In the genomic region with DNA sequence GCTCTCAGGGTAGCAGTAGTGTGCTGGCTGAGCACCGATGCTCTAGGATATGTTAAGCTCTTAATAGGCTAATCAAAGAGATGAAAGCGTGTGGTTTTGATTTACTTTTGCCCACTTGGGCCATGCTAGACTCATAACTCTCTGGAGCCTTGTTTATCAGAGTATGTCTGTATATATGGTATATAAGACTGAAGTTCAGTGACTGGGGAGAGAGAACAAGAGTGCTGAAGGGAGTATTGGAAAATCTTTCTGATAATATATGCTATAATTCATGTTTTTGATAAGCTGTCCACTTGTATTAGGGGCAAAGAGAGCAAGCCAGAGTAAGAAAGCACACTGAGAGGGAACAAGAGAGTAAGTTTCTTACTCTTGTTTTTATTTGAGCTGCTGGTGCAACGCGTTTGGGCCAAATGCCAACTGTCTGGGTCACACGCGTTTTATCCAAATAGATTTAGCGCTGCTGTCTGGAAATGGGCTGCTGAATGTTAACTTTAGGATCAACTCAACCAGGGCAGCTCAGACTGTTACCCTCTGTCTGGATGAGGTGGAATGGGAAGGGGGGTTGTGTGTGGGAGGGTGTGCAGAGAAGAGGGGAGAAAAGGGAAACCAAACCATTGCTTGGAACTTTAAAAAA, we compare ENCODE assay signal across 8 mouse cellular contexts. TPM values are rescaled to one million over a fixed set of nuclear protein-coding genes. Genes with fewer than 3 reads are reported as not detected.
A peak's percentile ranks its signal among the peaks of the same experiment; 100 is the strongest.
DNase-seq lines count a peak whose midpoint lies in the region; ATAC-seq lines count a peak whose summit lies in the region.

No protein-coding gene starts in this region.

- peak; percentile 60 for ATAC-seq in intestine, embryonic 16.5 days
- peak; percentile 53 for ATAC-seq in midbrain, embryonic 14.5 days (ENCODE audit: low FRiP score, low TSS enrichment)

- H3K9ac ChIP-seq in intestine, embryonic 16.5 days (ENCODE audit: low read depth, low read length), result peak overlapping the region; percentile 44; the same call in 1 of the 2 replicates
- peak overlapping the region; percentile 1; the same call in 1 of the 2 replicates for H3K9ac ChIP-seq in midbrain, embryonic 14.5 days (replicated peaks; ENCODE audit: low read length)

- no peaks in the 10 kb centered on the region for H3K9me3 ChIP-seq in intestine, embryonic 16.5 days (ENCODE audit: control insufficient read depth, low read length)
- no peaks in the 10 kb centered on the region for H3K9me3 ChIP-seq in midbrain, embryonic 14.5 days (ENCODE audit: control insufficient read depth, low read length)

- H3K27ac ChIP-seq in intestine, embryonic 16.5 days (ENCODE audit: low read length), result peak overlapping the region; percentile 74
- peak overlapping the region; percentile 37 for H3K27ac ChIP-seq in midbrain, embryonic 14.5 days (replicated peaks; ENCODE audit: low read depth, low read length)

- peak overlapping the region; percentile 64 for H3K4me2 ChIP-seq in intestine, embryonic 16.5 days (ENCODE audit: low read depth, low read length)
- peak overlapping the region; percentile 62 for H3K4me2 ChIP-seq in midbrain, embryonic 14.5 days (ENCODE audit: low read length)

- H3K27me3 ChIP-seq in intestine, embryonic 16.5 days (replicated peaks; ENCODE audit: control insufficient read depth, insufficient read depth, low read length), result no peaks in the 10 kb centered on the region
- no peaks in the 10 kb centered on the region for H3K27me3 ChIP-seq in midbrain, embryonic 14.5 days (ENCODE audit: control insufficient read depth, insufficient read depth, low read length)

- DNase-seq in 3T3-L1 (ENCODE audit: low read depth, low spot score) (peak; percentile 82), liver (peak; percentile 48)
- peak; percentile 81 for DNase-seq in adrenal gland, adult 2 months
- peak; percentile 54 for DNase-seq in embryo, embryonic 11.5 days (ENCODE audit: low read depth, low spot score)
- DNase-seq in heart, adult 11 months, result peak; percentile 94
- peak; percentile 82 for DNase-seq in midbrain, embryonic 14.5 days
- peak; percentile 23 for DNase-seq in thymus, postnatal 0 days (ENCODE audit: low spot score)

- WGBS in intestine, embryonic 16.5 days, result 1% methylated on average over 7 of the region's 7 CpGs
- under 1% methylated on average over 7 of the region's 7 CpGs for WGBS in midbrain, embryonic 14.5 days

- no peaks in the 10 kb centered on the region for H3K36me3 ChIP-seq in intestine, embryonic 16.5 days (ENCODE audit: control insufficient read depth, insufficient read depth, low read length)
- H3K36me3 ChIP-seq in midbrain, embryonic 14.5 days (ENCODE audit: control insufficient read depth, insufficient read depth, low read length), result no peaks in the 10 kb centered on the region

- 0 out of 2 replicates have a peak, but pooled peaks cover 2% of the 10 kb centered on the region for H3K4me1 ChIP-seq in intestine, embryonic 16.5 days (ENCODE audit: control insufficient read depth, insufficient read depth, low read length)
- peaks cover 10% of the 10 kb centered on the region for H3K4me1 ChIP-seq in midbrain, embryonic 14.5 days (ENCODE audit: control insufficient read depth, insufficient read depth, low read length)

- peak overlapping the region; percentile 48 for H3K4me3 ChIP-seq in intestine, embryonic 16.5 days (ENCODE audit: low read length)
- H3K4me3 ChIP-seq in midbrain, embryonic 14.5 days (replicated peaks; ENCODE audit: low read depth, low read length), result peak overlapping the region; percentile 38

RNA-seq across cellular contexts. Expression of a gene that starts 0.7 kb away (rescaled TPM):
- total RNA-seq in adrenal gland, adult 2 months (2021), result 1 to 10 TPM; 1.7 to 4.0 TPM
- 1.00 and 1.1 TPM in 2 replicates for polyA plus RNA-seq in adrenal gland, adult 2 months (2012; rRNA removed)
- polyA plus RNA-seq in intestine, embryonic 16.5 days (2015; fragmentation: Nextera tagmentation; extraction: Ambion mirVana), result 1.2 and 1.4 TPM in 2 replicates
- polyA plus RNA-seq in midbrain, embryonic 14.5 days (2014; fragmentation: Nextera tagmentation; extraction: Ambion mirVana), result 1.8 and 2.2 TPM in 2 replicates
- 1.8 and 2.1 TPM in 2 replicates for polyA plus RNA-seq in thymus, postnatal 0 days (2015; fragmentation: Nextera tagmentation; extraction: Ambion mirVana)

RNA-seq across cellular contexts. Expression of a gene that starts 59.7 kb away (rescaled TPM):
- 10 to 100 TPM; 12.7 to 14.2 TPM for total RNA-seq in adrenal gland, adult 2 months (2021)
- polyA plus RNA-seq in adrenal gland, adult 2 months (2012; rRNA removed), result 0.24 and 0.44 TPM in 2 replicates
- 11.4 and 11.7 TPM in 2 replicates for polyA plus RNA-seq in intestine, embryonic 16.5 days (2015; fragmentation: Nextera tagmentation; extraction: Ambion mirVana)
- 7.9 and 8.1 TPM in 2 replicates for polyA plus RNA-seq in midbrain, embryonic 14.5 days (2014; fragmentation: Nextera tagmentation; extraction: Ambion mirVana)
- polyA plus RNA-seq in thymus, postnatal 0 days (2015; fragmentation: Nextera tagmentation; extraction: Ambion mirVana), result 16.7 and 17.1 TPM in 2 replicates

RNA-seq across cellular contexts. Expression of a gene that starts 59.9 kb away (rescaled TPM):
- total RNA-seq in adrenal gland, adult 2 months (2021), result 1 to 10 TPM; 1.5 to 1.9 TPM
- polyA plus RNA-seq in adrenal gland, adult 2 months (2012; rRNA removed), result 0.12 and 0.21 TPM in 2 replicates
- polyA plus RNA-seq in intestine, embryonic 16.5 days (2015; fragmentation: Nextera tagmentation; extraction: Ambion mirVana), result 33.3 and 38.5 TPM in 2 replicates
- polyA plus RNA-seq in midbrain, embryonic 14.5 days (2014; fragmentation: Nextera tagmentation; extraction: Ambion mirVana), result 12.0 and 12.9 TPM in 2 replicates
- polyA plus RNA-seq in thymus, postnatal 0 days (2015; fragmentation: Nextera tagmentation; extraction: Ambion mirVana), result 68.6 and 72.9 TPM in 2 replicates

Comparison
In these comparisons a context has a peak if more than half of its experiments do, and no peak if none do; other contexts are left out.
1. Peak in every context shown above with its lines: DNase-seq, ATAC-seq, H3K4me3 ChIP-seq and H3K27ac ChIP-seq.
2. DNase-seq: peak in every context shown above with its lines; median percentile 94 in heart, adult 11 months; 82 in 3T3-L1; 82 in midbrain, embryonic 14.5 days; 81 in adrenal gland, adult 2 months; 54 in embryo, embryonic 11.5 days; 48 in liver; 23 in thymus, postnatal 0 days.
3. RNA of a gene that starts 59.9 kb away (polyA plus RNA-seq): 68.6 to 72.9 TPM in thymus, postnatal 0 days, 33.3 to 38.5 TPM in intestine, embryonic 16.5 days and 12.0 to 12.9 TPM in midbrain, embryonic 14.5 days; 0.12 to 0.21 TPM in adrenal gland, adult 2 months; every median in the first group is over 10 times any median in the second.